Mouse (Mus musculus): ENCODE measurements around the gene Inhbe. TPM values are rescaled to one million over a fixed set of nuclear protein-coding genes. Genes with fewer than 3 reads are reported as not detected.
A peak's percentile ranks its signal among the peaks of the same experiment; 100 is the strongest.

The Inhbe gene
- polyA plus RNA-seq, 1 experiment from 2014 or later, result not detected

DNA sequence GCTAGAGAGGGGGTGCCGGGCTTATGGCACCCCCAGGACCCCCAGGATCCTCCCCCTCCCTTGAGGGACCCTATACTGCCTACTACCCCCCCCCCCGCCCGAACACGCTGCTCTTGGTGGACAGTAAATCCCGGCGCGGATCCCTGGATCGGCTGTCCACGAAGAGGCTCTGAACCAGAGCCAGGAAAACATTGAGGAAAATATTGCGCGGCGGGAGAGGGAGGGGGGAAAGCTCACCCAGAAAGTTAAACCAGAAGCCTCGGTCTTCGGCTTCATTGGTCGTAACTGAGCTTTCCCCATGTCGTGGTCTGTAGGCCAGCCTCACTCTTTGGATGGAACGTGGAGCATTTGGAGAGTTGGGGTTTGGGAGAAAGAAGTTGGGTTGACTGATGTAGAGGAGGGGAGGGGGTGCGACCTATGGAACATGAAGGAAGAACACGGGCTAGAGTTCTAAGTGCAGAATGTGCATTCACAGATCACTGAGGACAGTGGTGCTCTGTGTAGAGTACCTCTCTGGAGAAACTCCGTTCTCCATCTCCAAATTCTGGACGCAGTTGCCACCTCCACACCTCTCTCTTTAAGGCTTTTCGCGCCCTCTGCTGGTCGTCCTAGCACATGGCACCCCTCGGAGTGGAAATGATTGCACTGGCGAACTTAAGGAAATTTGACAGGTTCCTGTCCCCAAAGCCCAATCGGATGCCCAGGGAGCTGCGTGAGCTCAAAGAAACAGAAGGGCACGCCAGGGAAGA lies 12.1 kb downstream of the Inhbe start, which contains the start of gene Gli1:
Gli1 (minus strand) TSS at position 84 of the 749 bp plus-strand sequence.
- Histone ChIP-seq H3K27me3 (replicated peaks) (peaks cover 32% of the 10 kb centered on the region), H3K9ac (replicated peaks) (0 out of 2 replicates have a peak within 1 kb of the TSS, but pooled peaks have one; percentile 28), H3K27ac (replicated peaks) (peak within 1 kb of the TSS; percentile 72), H3K36me3 (no peaks in the 10 kb centered on the region), H3K9me3 (replicated peaks) (no peaks in the 10 kb centered on the region), H3K4me2 (peak within 1 kb of the TSS; percentile 67), H3K4me1 (peaks cover 38% of the 10 kb centered on the region), H3K4me3 (replicated peaks) (peak within 1 kb of the TSS; percentile 39)
- ATAC-seq (ENCODE audit: low FRiP score), result peak; percentile 30; the same call in 1 of the 2 replicates
- under 1% methylated on average over 29 of the region's 29 CpGs for WGBS

DNA sequence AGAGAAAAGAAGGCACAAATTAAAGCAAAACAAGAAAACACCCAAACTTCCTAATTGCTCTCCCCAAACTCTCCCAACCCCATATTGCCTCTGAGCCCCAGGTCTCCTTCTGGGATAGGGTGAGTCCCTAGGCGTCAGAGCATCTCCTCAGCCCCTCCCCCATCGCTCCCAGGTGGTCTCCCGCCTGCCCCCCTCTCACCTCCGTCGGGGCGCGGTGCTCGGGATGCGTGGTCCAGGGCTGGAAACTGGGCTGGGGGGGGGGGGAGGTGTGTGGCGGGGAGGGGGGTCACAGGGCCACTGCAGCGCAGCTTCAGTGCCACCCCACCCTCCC lies 12.9 kb downstream of the Inhbe start:
- H3K36me3 ChIP-seq, result no peaks in the 10 kb centered on the region
- 0% methylated on average over 10 of the region's 11 CpGs for WGBS

DNA sequence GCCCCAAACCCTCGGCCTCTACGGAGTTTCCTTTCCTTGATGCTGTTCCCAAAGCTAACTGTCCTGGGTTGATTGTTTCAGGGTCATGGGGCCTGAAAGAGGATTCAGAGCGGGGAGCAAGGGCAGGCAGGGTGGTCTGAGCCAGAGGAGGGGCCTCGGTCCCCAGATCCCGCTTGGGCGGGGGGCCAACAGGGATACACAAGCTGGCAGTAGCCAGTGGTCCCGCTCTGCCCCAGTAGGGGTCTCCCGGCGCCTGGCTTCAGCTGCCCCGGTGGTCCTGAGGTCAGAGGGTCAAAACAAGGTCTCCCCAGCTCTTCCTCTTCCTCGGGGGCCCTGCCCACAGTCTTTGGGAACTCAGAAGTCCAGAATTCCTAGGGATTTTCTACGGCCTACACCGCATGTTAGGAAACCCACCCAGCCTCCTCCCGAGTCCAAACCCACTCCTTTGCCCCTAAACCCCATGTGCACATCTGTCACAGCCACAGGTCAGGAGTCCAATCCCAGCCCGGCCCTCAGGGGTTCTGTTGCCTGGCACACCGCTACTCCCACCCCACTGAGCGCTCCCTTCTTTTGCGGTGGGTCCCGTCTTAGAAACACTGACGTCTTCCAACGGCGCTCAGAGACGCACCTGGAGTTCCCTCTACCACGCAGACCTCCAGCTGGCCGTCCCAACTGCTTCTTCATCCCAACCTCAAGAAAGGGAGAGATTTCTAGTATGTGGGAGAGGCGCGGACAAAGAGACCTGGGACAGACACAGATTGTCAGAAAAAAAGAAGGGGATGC lies 13.4 kb downstream of the Inhbe start:
- H3K9me3 ChIP-seq (replicated peaks), result no peaks in the 10 kb centered on the region
- peaks cover 38% of the 10 kb centered on the region for H3K4me1 ChIP-seq
- H3K27ac ChIP-seq (replicated peaks), result peak overlapping the region; percentile 72
- peak overlapping the region; percentile 39 for H3K4me3 ChIP-seq (replicated peaks)
- 0 out of 2 replicates have a peak overlapping the region, but pooled peaks have one; percentile 4 for H3K9ac ChIP-seq (replicated peaks)
- peak overlapping the region; percentile 67 for H3K4me2 ChIP-seq
- no peak for ATAC-seq (ENCODE audit: low FRiP score)
- H3K36me3 ChIP-seq, result no peaks in the 10 kb centered on the region
- WGBS, result 1% methylated on average over 27 of the region's 27 CpGs
- peaks cover 32% of the 10 kb centered on the region for H3K27me3 ChIP-seq (replicated peaks)

More for the DNA sequence above, 12.9 kb downstream of the Inhbe start:
- Histone ChIP-seq H3K4me3 (replicated peaks) (peak overlapping the region; percentile 39), H3K9me3 (replicated peaks) (no peaks in the 10 kb centered on the region), H3K27me3 (replicated peaks) (peaks cover 32% of the 10 kb centered on the region), H3K9ac (replicated peaks) (0 out of 2 replicates have a peak overlapping the region, but pooled peaks have one; percentile 2), H3K4me1 (peaks cover 38% of the 10 kb centered on the region), H3K4me2 (peak overlapping the region; percentile 67), H3K27ac (replicated peaks) (peak overlapping the region; percentile 54; the same call in 1 of the 2 replicates)
- ATAC-seq (ENCODE audit: low FRiP score), result no peak

DNA sequence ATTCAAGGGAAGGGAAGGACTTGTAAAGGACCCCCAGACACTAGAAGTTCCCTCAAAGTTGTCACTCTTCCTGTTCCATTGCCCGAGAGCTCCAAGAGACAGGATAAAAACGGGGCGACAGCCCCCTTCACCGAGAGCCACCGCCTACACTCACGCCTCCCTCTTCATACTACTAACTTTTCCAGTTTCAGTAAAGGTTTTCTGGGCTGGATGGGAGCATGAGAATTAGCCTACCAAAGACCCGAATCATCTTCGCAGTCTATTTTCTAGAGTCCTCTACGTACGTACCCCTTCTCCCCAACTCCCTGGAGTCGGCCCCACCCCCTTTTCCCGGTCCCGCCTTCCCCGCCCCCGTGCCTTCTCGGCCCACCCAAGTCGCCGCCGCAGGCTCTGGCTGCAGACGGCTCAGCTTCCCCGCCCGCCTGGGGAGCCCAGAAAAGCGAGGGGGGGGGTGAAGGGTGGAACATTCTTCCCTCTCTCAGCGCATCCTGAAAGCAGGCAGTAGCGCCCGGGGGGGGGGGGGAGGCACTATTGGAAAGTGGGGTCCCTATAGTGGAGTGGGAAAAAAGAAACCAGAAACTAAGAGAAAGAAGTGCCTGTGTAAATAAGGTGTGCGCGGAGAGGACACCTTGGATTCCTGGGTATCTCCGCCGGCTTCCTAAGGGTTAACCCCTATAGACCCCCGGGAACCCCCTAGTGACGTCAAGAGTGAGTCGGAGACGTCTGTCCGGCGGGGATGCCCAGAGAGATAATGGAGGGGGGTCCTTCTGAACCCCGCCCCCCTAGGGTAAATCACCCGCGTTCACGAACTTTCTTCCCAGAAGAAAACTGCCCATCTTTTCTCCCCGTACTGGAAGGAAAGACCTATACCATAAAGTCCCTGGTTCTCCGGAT lies 14.3 kb downstream of the Inhbe start:
- 1% methylated on average over 42 of the region's 42 CpGs for WGBS
- ATAC-seq (ENCODE audit: low FRiP score), result no peak

DNA sequence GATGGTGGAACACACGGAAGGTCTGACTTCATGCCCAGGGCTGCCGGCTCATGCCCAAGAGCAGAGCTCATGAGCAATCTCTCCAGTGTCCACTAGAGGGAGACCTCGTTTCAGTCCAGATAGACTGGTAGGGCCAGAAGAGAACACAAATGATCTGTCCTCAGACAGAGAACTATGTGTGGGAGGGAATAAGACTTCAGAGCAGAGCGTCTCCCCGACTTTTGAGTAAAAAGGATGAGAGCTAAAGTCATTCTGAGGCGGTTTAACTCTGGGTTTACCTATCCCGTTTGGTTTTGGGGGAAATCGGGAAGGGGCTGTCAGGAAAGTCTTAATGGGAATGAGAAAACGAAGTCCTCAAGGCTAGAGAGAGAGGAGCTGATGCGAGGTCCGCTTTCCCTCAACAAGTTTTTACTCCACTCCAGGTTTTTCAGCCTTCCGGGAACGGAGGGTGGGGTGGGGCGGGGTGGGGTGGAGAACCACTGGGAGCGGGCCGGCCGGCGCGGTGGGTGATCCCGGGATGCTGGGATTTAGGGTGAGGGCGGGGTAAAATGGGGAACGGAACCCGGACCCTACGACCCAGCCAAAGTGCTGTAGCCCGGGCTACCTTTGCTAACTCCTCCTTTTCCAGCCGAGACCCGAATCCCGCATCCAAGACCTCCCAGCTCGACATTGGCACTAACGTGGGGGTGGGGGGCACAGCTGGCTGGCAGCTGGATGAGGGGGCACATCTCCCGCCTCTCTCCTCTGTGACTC lies 15.1 kb downstream of the Inhbe start:
- 0% methylated on average over 26 of the region's 31 CpGs for WGBS
- ATAC-seq (ENCODE audit: low FRiP score), result peak; percentile 76; the same call in 1 of the 2 replicates
- Histone ChIP-seq H3K27me3 (replicated peaks) (peaks cover 32% of the 10 kb centered on the region), H3K4me1 (peaks cover 38% of the 10 kb centered on the region), H3K4me3 (replicated peaks) (peak overlapping the region; percentile 39), H3K9me3 (replicated peaks) (no peaks in the 10 kb centered on the region), H3K4me2 (peak overlapping the region; percentile 67), H3K9ac (replicated peaks) (0 out of 2 replicates have a peak overlapping the region, but pooled peaks have one; percentile 14), H3K36me3 (no peaks in the 10 kb centered on the region), H3K27ac (replicated peaks) (peak overlapping the region; percentile 72)

More for the DNA sequence above, 14.3 kb downstream of the Inhbe start:
- Histone ChIP-seq H3K27ac (replicated peaks) (peak overlapping the region; percentile 72), H3K4me3 (replicated peaks) (peak overlapping the region; percentile 39), H3K4me1 (peaks cover 38% of the 10 kb centered on the region), H3K9me3 (replicated peaks) (no peaks in the 10 kb centered on the region), H3K4me2 (peak overlapping the region; percentile 67), H3K36me3 (no peaks in the 10 kb centered on the region), H3K9ac (replicated peaks) (0 out of 2 replicates have a peak overlapping the region, but pooled peaks have one; percentile 14), H3K27me3 (replicated peaks) (peaks cover 32% of the 10 kb centered on the region)

DNA sequence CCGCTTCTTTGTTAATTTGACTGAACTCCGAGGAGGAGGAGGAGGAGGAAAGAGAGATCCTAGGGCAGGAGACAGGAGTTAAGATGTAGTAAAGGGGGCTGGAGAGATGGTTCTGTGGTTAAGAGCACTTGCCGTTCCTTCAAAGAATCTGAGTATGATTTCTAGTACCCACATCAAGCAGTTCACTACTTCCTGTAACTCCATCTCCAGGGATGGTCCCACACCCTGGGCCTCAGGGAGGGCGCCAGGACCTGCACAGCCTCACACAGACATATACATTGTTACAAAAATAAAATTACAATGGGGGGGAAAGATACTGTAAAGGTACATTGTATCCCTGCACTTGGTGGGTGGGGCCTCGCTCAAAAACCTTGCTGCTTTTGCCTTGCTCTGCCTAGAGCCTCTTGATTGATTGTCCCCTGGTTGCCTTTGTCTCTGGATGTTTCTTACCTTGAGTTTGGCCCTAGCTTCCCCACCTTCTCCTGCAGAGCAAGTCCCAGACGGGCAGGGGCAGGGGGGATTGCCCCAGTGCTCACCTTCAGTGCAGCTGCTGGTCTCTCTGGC lies 16.6 kb downstream of the Inhbe start:
- Histone ChIP-seq H3K4me2 (no peak overlapping the region), H3K27ac (replicated peaks) (no peak overlapping the region), H3K9me3 (replicated peaks) (no peaks in the 10 kb centered on the region), H3K9ac (replicated peaks) (no peak overlapping the region), H3K27me3 (replicated peaks) (peaks cover 32% of the 10 kb centered on the region), H3K4me3 (replicated peaks) (no peak overlapping the region), H3K4me1 (peaks cover 38% of the 10 kb centered on the region), H3K36me3 (no peaks in the 10 kb centered on the region)
- no peak for ATAC-seq (ENCODE audit: low FRiP score)
- WGBS, result 87% methylated on average over 6 of the region's 6 CpGs

DNA sequence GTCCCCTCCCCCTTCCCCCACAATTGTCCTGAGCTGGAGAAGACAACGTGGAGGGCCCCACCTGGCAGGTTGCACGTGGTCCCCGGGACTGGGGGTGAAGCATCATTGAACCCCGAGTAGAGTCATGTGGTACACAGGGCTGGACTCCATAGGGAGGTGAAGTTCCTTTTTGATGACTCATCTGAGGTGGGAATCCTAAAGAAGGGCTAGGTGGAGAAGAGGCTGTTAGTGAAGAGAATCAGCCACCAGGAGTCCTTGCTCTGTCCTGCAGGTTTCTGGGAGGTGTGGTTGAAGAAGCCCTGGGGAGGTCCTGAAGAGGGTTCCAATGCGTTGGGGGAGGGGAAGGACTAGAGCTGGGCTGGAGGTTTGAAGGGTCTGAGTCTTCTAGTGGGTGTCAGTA lies 17.3 kb downstream of the Inhbe start:
- Histone ChIP-seq H3K9ac (replicated peaks) (no peak overlapping the region), H3K4me1 (peaks cover 31% of the 10 kb centered on the region), H3K27ac (replicated peaks) (no peak overlapping the region), H3K4me2 (no peak overlapping the region), H3K36me3 (no peaks in the 10 kb centered on the region), H3K4me3 (replicated peaks) (no peak overlapping the region), H3K9me3 (replicated peaks) (no peaks in the 10 kb centered on the region), H3K27me3 (replicated peaks) (peaks cover 25% of the 10 kb centered on the region)
- WGBS, result 75% methylated on average over 5 of the region's 5 CpGs
- ATAC-seq (ENCODE audit: low FRiP score), result no peak

DNA sequence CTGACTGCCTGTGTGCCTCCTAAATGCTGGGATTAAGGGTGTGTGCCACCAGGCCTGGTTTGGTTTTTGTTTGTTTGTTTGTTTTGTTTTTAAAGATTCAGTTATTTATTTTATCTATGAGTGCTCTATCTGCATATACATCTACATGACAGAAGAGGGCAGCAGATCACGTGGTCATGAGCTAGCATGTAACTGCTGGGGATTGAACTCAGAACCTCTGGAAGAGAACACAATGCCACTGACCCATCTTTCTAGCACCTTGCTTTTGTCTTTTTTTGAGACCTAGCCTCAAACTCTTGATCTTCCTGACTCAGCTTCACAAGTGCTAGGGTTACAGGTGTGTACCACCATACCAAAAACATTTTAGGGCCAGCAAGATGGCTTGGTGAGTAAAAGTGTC lies 18.9 kb downstream of the Inhbe start:
- H3K9ac ChIP-seq (replicated peaks), result no peak overlapping the region
- H3K4me1 ChIP-seq, result peaks cover 17% of the 10 kb centered on the region
- H3K27ac ChIP-seq (replicated peaks), result no peak overlapping the region
- H3K4me3 ChIP-seq (replicated peaks), result no peak overlapping the region
- H3K27me3 ChIP-seq (replicated peaks), result peaks cover 9% of the 10 kb centered on the region
- no peaks in the 10 kb centered on the region for H3K9me3 ChIP-seq (replicated peaks)
- 70% methylated on average over 1 of the region's 1 CpGs for WGBS
- no peaks in the 10 kb centered on the region for H3K36me3 ChIP-seq
- no peak overlapping the region for H3K4me2 ChIP-seq
- ATAC-seq (ENCODE audit: low FRiP score), result no peak

DNA sequence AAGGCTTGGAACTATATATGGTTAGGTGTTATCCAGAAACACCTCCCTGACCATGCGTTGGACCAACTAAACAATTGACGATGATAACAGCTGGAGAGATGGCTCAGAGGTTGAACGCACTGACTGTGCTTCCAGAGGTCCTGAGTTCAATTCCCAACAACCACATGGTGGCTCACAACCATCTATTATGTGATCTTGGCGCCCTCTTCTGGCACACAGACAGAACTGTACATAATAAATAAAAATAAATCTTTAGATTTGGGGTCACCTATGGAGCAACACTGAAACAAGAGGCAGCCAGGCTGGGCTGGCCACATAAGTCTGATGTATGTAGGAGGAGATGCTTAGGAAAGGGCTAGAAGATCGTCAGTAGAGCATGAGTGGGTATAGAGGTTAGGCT lies 21.1 kb downstream of the Inhbe start:
- 69% methylated on average over 5 of the region's 5 CpGs for WGBS
- Histone ChIP-seq H3K9ac (replicated peaks) (no peak overlapping the region), H3K27me3 (replicated peaks) (peaks cover 14% of the 10 kb centered on the region), H3K4me3 (replicated peaks) (no peak overlapping the region), H3K4me1 (no peaks in the 10 kb centered on the region), H3K4me2 (no peak overlapping the region), H3K36me3 (no peaks in the 10 kb centered on the region), H3K27ac (replicated peaks) (no peak overlapping the region), H3K9me3 (replicated peaks) (no peaks in the 10 kb centered on the region)
- ATAC-seq (ENCODE audit: low FRiP score), result no peak

DNA sequence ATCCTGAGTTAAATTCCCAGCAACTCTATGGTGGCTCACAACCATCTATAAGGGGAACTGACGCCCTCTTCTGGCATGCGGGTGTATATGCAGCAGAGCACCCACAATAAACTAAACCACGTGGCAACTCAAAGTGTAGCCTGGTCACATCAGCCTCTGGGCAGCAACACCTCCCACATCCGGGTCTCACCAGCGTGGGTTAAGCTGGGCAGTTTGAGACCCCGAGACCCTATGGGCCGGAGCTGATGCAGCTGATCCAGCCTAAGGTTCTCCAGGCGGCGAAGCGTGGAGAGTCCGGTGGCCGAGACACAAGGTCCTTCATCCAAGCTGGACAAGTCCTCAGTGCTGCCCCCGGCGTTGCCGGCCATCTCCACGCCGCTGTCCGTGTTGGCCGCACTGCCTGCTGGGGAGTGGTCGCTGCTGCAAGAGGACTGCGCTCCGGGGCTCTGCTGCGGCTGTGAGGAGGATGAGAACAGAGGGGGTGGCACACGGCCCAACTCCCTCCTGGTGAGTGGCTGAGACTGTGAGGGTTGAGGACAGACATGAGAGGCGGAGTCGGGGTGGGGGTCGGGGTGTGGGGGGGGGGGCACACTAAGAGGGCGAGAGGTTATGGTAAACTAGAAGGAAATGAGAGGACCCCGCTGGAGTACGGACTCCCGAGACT lies 21.9 kb downstream of the Inhbe start:
- Histone ChIP-seq H3K4me3 (replicated peaks) (peak overlapping the region; percentile 19; the same call in 1 of the 2 replicates), H3K9ac (replicated peaks) (no peak overlapping the region), H3K27me3 (replicated peaks) (peaks cover 22% of the 10 kb centered on the region), H3K4me2 (peak overlapping the region; percentile 44), H3K36me3 (no peaks in the 10 kb centered on the region), H3K9me3 (replicated peaks) (no peaks in the 10 kb centered on the region), H3K4me1 (no peaks in the 10 kb centered on the region), H3K27ac (replicated peaks) (no peak overlapping the region)
- no peak for ATAC-seq (ENCODE audit: low FRiP score)
- 42% methylated on average over 31 of the region's 31 CpGs for WGBS

Measured in neural tube, embryonic 15.5 days (tissue).